Mouse (Mus musculus) CH12.LX (cell line): ENCODE measurements around the gene Cd48. TPM values are rescaled to one million over a fixed set of nuclear protein-coding genes. Genes with fewer than 3 reads are reported as not detected.

ENCODE experiments used
- DNase-seq: peaks from one replicate; pipeline ENCODE4 v3.0.0-alpha.2; 2013; ENCODE audit errors: extremely low read depth
- H3K27ac ChIP-seq: 2 replicates; pipeline ENCODE4 v1.5.1; 2012; ENCODE audit warnings: low read depth, mild to moderate bottlenecking, control low read depth, moderate library complexity; ENCODE audit not compliant: insufficient read depth
- H3K27me3 ChIP-seq: replicated peaks from 2 replicates; pipeline ENCODE3; 2012; ENCODE audit warnings: inconsistent platforms
- H3K36me3 ChIP-seq, 2 experiments: replicated peaks in 1 of 2; 2 replicates each; pipeline versions ENCODE3 to v1.6.1; 2012; ENCODE audit warnings: inconsistent platforms in 1 of 2, low read length in 1 of 2, mild to moderate bottlenecking in 1 of 2, mixed read lengths in 1 of 2, moderate library complexity in 1 of 2; ENCODE audit not compliant: control insufficient read depth in 1 of 2, insufficient read depth in 1 of 2
- H3K4me1 ChIP-seq, 2 experiments: 2 replicates each; pipeline ENCODE4 v1.6.1; 2012; ENCODE audit warnings: inconsistent platforms in 1 of 2, moderate library complexity in 1 of 2; ENCODE audit not compliant: insufficient read depth in 2 of 2, control insufficient read depth in 1 of 2
- H3K4me2 ChIP-seq: 2 replicates; pipeline ENCODE4 v1.6.1; 2012; ENCODE audit warnings: low read depth, mild to moderate bottlenecking, control low read depth; ENCODE audit not compliant: poor library complexity, insufficient read depth, severe bottlenecking
- H3K4me3 ChIP-seq, 3 experiments: fragments of 150-350 bp in 1 of 3; sonication (generic) in 1 of 3; replicated peaks in 1 of 3; 2 replicates each; pipeline versions ENCODE3 to v1.5.1; 2011 to 2012; ENCODE audit warnings: low read depth in 2 of 3, low read length in 2 of 3, mild to moderate bottlenecking in 2 of 3, moderate library complexity in 2 of 3, control low read depth in 1 of 3, improper control_type of control experiment in 1 of 3, inconsistent platforms in 1 of 3, mixed read lengths in 1 of 3; ENCODE audit not compliant: poor library complexity in 1 of 3
- H3K79me2 ChIP-seq: replicated peaks from 2 replicates; pipeline ENCODE4 v1.6.1; 2012; ENCODE audit warnings: mild to moderate bottlenecking, moderate library complexity; ENCODE audit not compliant: control insufficient read depth, poor library complexity, insufficient read depth, severe bottlenecking; ENCODE audit errors: extremely low read depth
- H3K9ac ChIP-seq: 2 replicates; pipeline ENCODE4 v1.6.1; 2012; ENCODE audit warnings: low read depth, mild to moderate bottlenecking, control low read depth, moderate library complexity; ENCODE audit not compliant: insufficient read depth
- H3K9me3 ChIP-seq: replicated peaks from 2 replicates; pipeline ENCODE3; 2012; ENCODE audit warnings: low read length, inconsistent platforms, mixed read lengths
- BHLHE40 ChIP-seq: IDR thresholded peaks from 2 replicates; pipeline ENCODE4 v1.6.1; 2011; ENCODE audit warnings: mild to moderate bottlenecking, low read depth, low read length, improper control_type of control experiment
- CHD2 ChIP-seq: IDR thresholded peaks from 2 replicates; pipeline ENCODE4 v1.6.1; 2011; ENCODE audit warnings: low read length, improper control_type of control experiment
- E2F4 ChIP-seq: IDR thresholded peaks from 2 replicates; pipeline ENCODE4 v1.6.1; 2011; ENCODE audit warnings: low read depth, low read length, improper control_type of control experiment; ENCODE audit not compliant: insufficient replicate concordance
- ELF1 ChIP-seq: IDR thresholded peaks from 2 replicates; pipeline ENCODE4 v1.6.1; 2014; ENCODE audit warnings: low read depth, mild to moderate bottlenecking, inconsistent platforms, low read length, improper control_type of control experiment
- EP300 ChIP-seq: IDR thresholded peaks from 2 replicates; pipeline ENCODE4 v1.6.1; 2011; ENCODE audit warnings: low read length, improper control_type of control experiment
- ETS1 ChIP-seq: conservative IDR thresholded peaks from 2 replicates; pipeline ENCODE4 v1.6.1; 2012; ENCODE audit warnings: low read depth, mild to moderate bottlenecking, inconsistent platforms, low read length, improper control_type of control experiment, moderate library complexity
- GABPA ChIP-seq: IDR thresholded peaks from 2 replicates; pipeline ENCODE4 v1.6.1; 2012; ENCODE audit warnings: low read depth, low read length, improper control_type of control experiment, inconsistent platforms; ENCODE audit not compliant: insufficient replicate concordance
- HCFC1 ChIP-seq: IDR thresholded peaks from 2 replicates; pipeline ENCODE4 v1.6.1; 2012; ENCODE audit warnings: low read depth, mild to moderate bottlenecking, inconsistent platforms, low read length, improper control_type of control experiment
- IRF4 ChIP-seq: IDR thresholded peaks from 2 replicates; pipeline ENCODE4 v1.6.1; 2014; ENCODE audit warnings: low read depth, mild to moderate bottlenecking, inconsistent platforms, low read length, improper control_type of control experiment
- JUND ChIP-seq: conservative IDR thresholded peaks from 2 replicates; pipeline ENCODE4 v1.6.1; 2011; ENCODE audit warnings: low read depth, low read length, improper control_type of control experiment
- KAT2A ChIP-seq: IDR thresholded peaks from 2 replicates; pipeline ENCODE4 v1.6.1; 2012; ENCODE audit warnings: low read length, improper control_type of control experiment, inconsistent platforms; ENCODE audit not compliant: insufficient replicate concordance
- MAX ChIP-seq: IDR thresholded peaks from 2 replicates; pipeline ENCODE4 v1.6.1; 2011; ENCODE audit warnings: low read length, improper control_type of control experiment
- MEF2A ChIP-seq: IDR thresholded peaks from 2 replicates; pipeline ENCODE4 v1.6.1; 2014; ENCODE audit warnings: low read depth, mild to moderate bottlenecking, inconsistent platforms, low read length, improper control_type of control experiment, borderline replicate concordance
- MXI1 ChIP-seq: IDR thresholded peaks from 2 replicates; pipeline ENCODE4 v1.6.1; 2011; ENCODE audit warnings: mild to moderate bottlenecking, low read depth, low read length, improper control_type of control experiment
- MYC ChIP-seq: IDR thresholded peaks from 2 replicates; pipeline ENCODE4 v1.6.1; 2011; ENCODE audit warnings: low read depth, mild to moderate bottlenecking, improper control_type of control experiment, low read length
- NELFE ChIP-seq: IDR thresholded peaks from 2 replicates; pipeline ENCODE4 v1.6.1; 2011; ENCODE audit warnings: low read depth, low read length, improper control_type of control experiment
- NRF1 ChIP-seq: IDR thresholded peaks from 2 replicates; pipeline ENCODE4 v1.6.1; 2014; ENCODE audit warnings: low read depth, mild to moderate bottlenecking, inconsistent platforms, low read length, improper control_type of control experiment, moderate library complexity
- PAX5 ChIP-seq: IDR thresholded peaks from 2 replicates; pipeline ENCODE4 v1.6.1; 2012; ENCODE audit warnings: low read length, inconsistent platforms, mixed read lengths
- POLR2A ChIP-seq: IDR thresholded peaks from 2 replicates; pipeline ENCODE4 v1.6.1; 2011; ENCODE audit warnings: low read depth, mild to moderate bottlenecking, improper control_type of control experiment, low read length
- POLR2AphosphoS2 ChIP-seq: IDR thresholded peaks from 2 replicates; pipeline ENCODE4 v1.6.1; 2011; ENCODE audit warnings: low read depth, low read length, improper control_type of control experiment
- RAD21 ChIP-seq: IDR thresholded peaks from 2 replicates; pipeline ENCODE4 v1.6.1; 2011; ENCODE audit warnings: low read depth, mild to moderate bottlenecking, low read length, improper control_type of control experiment, moderate library complexity
- SIN3A ChIP-seq: IDR thresholded peaks from 2 replicates; pipeline ENCODE4 v1.6.1; 2012; ENCODE audit warnings: low read length, improper control_type of control experiment, inconsistent platforms
- TBP ChIP-seq: conservative IDR thresholded peaks from 2 replicates; pipeline ENCODE4 v1.6.1; 2011; ENCODE audit warnings: low read depth, low read length, improper control_type of control experiment
- TCF12 ChIP-seq: IDR thresholded peaks from 2 replicates; pipeline ENCODE4 v1.6.1; 2014; ENCODE audit warnings: low read depth, mild to moderate bottlenecking, inconsistent platforms, low read length, improper control_type of control experiment
- UBTF ChIP-seq: IDR thresholded peaks from 2 replicates; pipeline ENCODE4 v1.6.1; 2012; ENCODE audit warnings: low read depth, mild to moderate bottlenecking, inconsistent platforms, low read length, improper control_type of control experiment, moderate library complexity
- USF2 ChIP-seq: conservative IDR thresholded peaks from 2 replicates; pipeline ENCODE4 v1.6.1; 2011; ENCODE audit warnings: low read depth, low read length, improper control_type of control experiment
- ZKSCAN1 ChIP-seq: IDR thresholded peaks from 2 replicates; pipeline ENCODE4 v1.6.1; 2012; ENCODE audit warnings: low read depth, inconsistent platforms, low read length, improper control_type of control experiment, borderline replicate concordance
- ZMIZ1 ChIP-seq: IDR thresholded peaks from 2 replicates; pipeline ENCODE4 v1.6.1; 2012; ENCODE audit warnings: low read depth, mild to moderate bottlenecking, inconsistent platforms, low read length, improper control_type of control experiment
- ZNF384 ChIP-seq: IDR thresholded peaks from 2 replicates; pipeline ENCODE4 v1.6.1; 2012; ENCODE audit warnings: low read depth, low read length, improper control_type of control experiment, inconsistent platforms
- dilution Hi-C: fragments of 300-500 bp; cut with MboI; formaldehyde crosslinking; loops from 2 replicates; pipeline ENCODE4 v1.14.3; 2020; ENCODE audit warnings: low sequenced_read_pairs; ENCODE audit not compliant: extremely low pct_unique_long_range_greater_than_20kb, extremely low pct_ligation_motif_present
- in situ Hi-C: fragments of 300-500 bp; cut with MboI; formaldehyde crosslinking; loops from 3 replicates; pipeline ENCODE4 v1.14.3; 2019; ENCODE audit warnings: low sequenced_read_pairs, low pct_ligation_motif_present, low pct_unique_long_range_greater_than_20kb, mixed read lengths
- polyA plus RNA-seq: library from polyadenylated mRNA; unstranded; fragments of >175 nt; gene quantifications from 2 replicates; pipeline ENCODE4 v1.2.1, GENCODE M21; 2012; ENCODE audit warnings: low read depth; ENCODE audit not compliant: insufficient read length
- total RNA-seq, 2 experiments: library from RNA; depleted of rRNA; stranded (reverse); fragments of 300-350 nt in 1 of 2; fragments of >200 nt in 1 of 2; gene quantifications; 2 replicates each; pipeline ENCODE4 v1.2.3; 2012 to 2014

Cd48 gene
- total and polyA plus RNA-seq, 3 experiments, result 65.0 to 218 (median 80.3) TPM

- in situ Hi-C loops (no loop called here), dilution Hi-C loops (no loop called here)
- H3K27me3 ChIP-seq, result no peaks in the 10 kb centered on the region
- H3K4me2 ChIP-seq, result peak overlapping the region; percentile 88
- H3K4me3 ChIP-seq, result peak overlapping the region; percentile 78 to 98 (median 78)
- peaks cover 19 to 42% of the 10 kb centered on the region in 2 experiments for H3K4me1 ChIP-seq
- peak; percentile 71 for DNase-seq
- peaks cover 0 to 5% of the 10 kb centered on the region in 2 experiments for H3K36me3 ChIP-seq
- H3K79me2 ChIP-seq, result peaks cover 24% of the 10 kb centered on the region
- TF ChIP-seq NRF1 (0 out of 2 replicates have a peak, but pooled peaks have one; percentile 30), IRF4 (peak; percentile 89), ETS1 (peak; percentile 42; the same call in 1 of the 2 replicates), MYC (0 out of 2 replicates have a peak, but pooled peaks have one; percentile 32), POLR2AphosphoS2 (no peak; the same call in 1 of the 2 replicates), ZMIZ1 (peak; percentile 34; the same call in 1 of the 2 replicates), EP300 (peak; percentile 79), TCF12 (peak; percentile 79; the same call in 1 of the 2 replicates), USF2 (no peak), ELF1 (peak; percentile 91), CHD2 (no peak), TBP (peak; percentile 89), HCFC1 (peak; percentile 70), MAX (0 out of 2 replicates have a peak, but pooled peaks have one; percentile 64), NELFE (peak; percentile 71; the same call in 1 of the 2 replicates), KAT2A (0 out of 2 replicates have a peak, but pooled peaks have one; percentile 31), ZKSCAN1 (no peak), E2F4 (no peak), JUND (no peak), POLR2A (peak; percentile 53; the same call in 1 of the 2 replicates), MXI1 (no peak), MEF2A (peak; percentile 65; the same call in 1 of the 2 replicates)
- H3K9ac ChIP-seq, result peak overlapping the region; percentile 95
- H3K9me3 ChIP-seq, result no peaks in the 10 kb centered on the region
- H3K27ac ChIP-seq, result peak overlapping the region; percentile 93
Observed at GRCm38 (mm10) chr1:171681009-171681408, 800 bp upstream of the Cd48 start.

GRCm38 (mm10) chr1:171684923-171685322, 3.1 kb downstream of the Cd48 start:
- Histone ChIP-seq H3K79me2 (peaks cover 41% of the 10 kb centered on the region), H3K9ac (no peak overlapping the region), H3K4me3 (peak overlapping the region; percentile 3 to 27 (median 11)), H3K4me1 (peaks cover 20 to 57% of the 10 kb centered on the region in 2 experiments), H3K27ac (peak overlapping the region; percentile 84), H3K36me3 (peaks cover under 1 to 22% of the 10 kb centered on the region in 2 experiments), H3K9me3 (no peaks in the 10 kb centered on the region), H3K27me3 (no peaks in the 10 kb centered on the region), H3K4me2 (peak overlapping the region; percentile 92)
- peak; percentile 87 for DNase-seq
- dilution Hi-C loops, result no loop called here
- in situ Hi-C loops, result no loop called here
- TF ChIP-seq E2F4, result no peak
- TF ChIP-seq UBTF, result no peak
- no peak for TF ChIP-seq ZMIZ1
- no peak for TF ChIP-seq NELFE
- no peak for TF ChIP-seq NRF1
- peak; percentile 80 for TF ChIP-seq BHLHE40
- peak; percentile 97 for TF ChIP-seq IRF4
- no peak for TF ChIP-seq ELF1
- TF ChIP-seq ETS1, result peak; percentile 71; the same call in 1 of the 2 replicates
- TF ChIP-seq MXI1, result no peak; the same call in none of the 2 replicates
- TF ChIP-seq JUND, result peak; percentile 94
- peak; percentile 83 for TF ChIP-seq SIN3A
- TF ChIP-seq PAX5, result no peak
- 0 out of 2 replicates have a peak, but pooled peaks have one; percentile 23 for TF ChIP-seq KAT2A
- TF ChIP-seq POLR2A, result peak; percentile 27; the same call in 1 of the 2 replicates
- TF ChIP-seq TBP, result no peak; the same call in 1 of the 2 replicates
- no peak for TF ChIP-seq USF2
- no peak for TF ChIP-seq GABPA
- TF ChIP-seq MYC, result 0 out of 2 replicates have a peak, but pooled peaks have one; percentile 64
- peak; percentile 96 for TF ChIP-seq ZNF384
- TF ChIP-seq RAD21, result peak; percentile 33
